In genomic region chr7:81789095-81789757, GRCm38 (mm10) we compare ENCODE assay signal across 7 mouse cellular contexts. TPM values are rescaled to one million over a fixed set of nuclear protein-coding genes. Genes with fewer than 3 reads are reported as not detected.
DNase-seq lines count a peak whose midpoint lies in the region; ATAC-seq lines count a peak whose summit lies in the region.

3110040N11Rik (minus strand) TSS chr7:81789478.

- H3K9me3 ChIP-seq in embryonic facial prominence, embryonic 11.5 days (replicated peaks; ENCODE audit: control insufficient read depth, low read length) = no peaks in the 10 kb centered on the region
- H3K9me3 ChIP-seq in limb, embryonic 10.5 days (replicated peaks) = no peaks in the 10 kb centered on the region
- no peaks in the 10 kb centered on the region for H3K9me3 ChIP-seq in midbrain, embryonic 13.5 days

- peak within 1 kb of the TSS; percentile 66 for H3K27ac ChIP-seq in embryonic facial prominence, embryonic 11.5 days (replicated peaks; ENCODE audit: low read depth, low read length)
- peak within 1 kb of the TSS; percentile 88 for H3K27ac ChIP-seq in limb, embryonic 10.5 days
- peak within 1 kb of the TSS; percentile 99 for H3K27ac ChIP-seq in midbrain, embryonic 13.5 days

- H3K4me2 ChIP-seq in embryonic facial prominence, embryonic 11.5 days (ENCODE audit: low read depth, low read length) = peak within 1 kb of the TSS; percentile 41
- H3K4me2 ChIP-seq in midbrain, embryonic 13.5 days (replicated peaks) = peak within 1 kb of the TSS; percentile 78

- H3K36me3 ChIP-seq in embryonic facial prominence, embryonic 11.5 days (replicated peaks; ENCODE audit: control insufficient read depth, insufficient read depth, low read depth, low read length) = no peaks in the 10 kb centered on the region
- peaks cover 44% of the 10 kb centered on the region for H3K36me3 ChIP-seq in limb, embryonic 10.5 days
- H3K36me3 ChIP-seq in midbrain, embryonic 13.5 days = peaks cover 28% of the 10 kb centered on the region

- peak; percentile 91 for DNase-seq in adrenal gland, postnatal 14 days
- DNase-seq in embryonic facial prominence, embryonic 11.5 days (ENCODE audit: low spot score) = peak; percentile 92
- DNase-seq in kidney, adult 11 months = peak; percentile 79
- peak; percentile 87 for DNase-seq in limb, embryonic 10.5 days (ENCODE audit: low spot score)
- peak; percentile 77 for DNase-seq in spleen, adult 12 weeks (ENCODE audit: low spot score)

- under 1% methylated on average over 38 of the region's 38 CpGs for WGBS in embryonic facial prominence, embryonic 11.5 days
- WGBS in limb, embryonic 10.5 days = under 1% methylated on average over 38 of the region's 38 CpGs
- WGBS in midbrain, embryonic 13.5 days = under 1% methylated on average over 38 of the region's 38 CpGs

- peak; percentile 96 for ATAC-seq in embryonic facial prominence, embryonic 11.5 days (replicated peaks; ENCODE audit: insufficient number of reproducible peaks, low FRiP score, low TSS enrichment, low read depth)
- ATAC-seq in granulocyte monocyte progenitor cell, adult 5-6 weeks (replicated peaks; ENCODE audit: poor library complexity, severe bottlenecking) = peak; percentile 94
- peak; percentile 96 for ATAC-seq in midbrain, embryonic 13.5 days

- H3K9ac ChIP-seq in embryonic facial prominence, embryonic 11.5 days (replicated peaks; ENCODE audit: low read length) = peak within 1 kb of the TSS; percentile 61
- peak within 1 kb of the TSS; percentile 85 for H3K9ac ChIP-seq in midbrain, embryonic 13.5 days (replicated peaks)

- no peaks in the 10 kb centered on the region for H3K4me1 ChIP-seq in embryonic facial prominence, embryonic 11.5 days (ENCODE audit: control insufficient read depth, insufficient read depth, low read length)
- peaks cover 14% of the 10 kb centered on the region for H3K4me1 ChIP-seq in limb, embryonic 10.5 days
- peaks cover 15% of the 10 kb centered on the region for H3K4me1 ChIP-seq in midbrain, embryonic 13.5 days (replicated peaks)

- peak within 1 kb of the TSS; percentile 40 for H3K4me3 ChIP-seq in embryonic facial prominence, embryonic 11.5 days (ENCODE audit: low read depth, low read length)
- H3K4me3 ChIP-seq in limb, embryonic 10.5 days = peak within 1 kb of the TSS; percentile 57
- peak within 1 kb of the TSS; percentile 58 for H3K4me3 ChIP-seq in midbrain, embryonic 13.5 days (replicated peaks)

- H3K27me3 ChIP-seq in embryonic facial prominence, embryonic 11.5 days (ENCODE audit: control insufficient read depth, insufficient read depth, low read length) = no peaks in the 10 kb centered on the region
- H3K27me3 ChIP-seq in limb, embryonic 10.5 days (ENCODE audit: low read depth, poor library complexity, severe bottlenecking) = no peaks in the 10 kb centered on the region
- H3K27me3 ChIP-seq in midbrain, embryonic 13.5 days = no peaks in the 10 kb centered on the region

RNA-seq across cellular contexts. Expression of gene 3110040N11Rik, which starts in this region (rescaled TPM):
- 31.3 and 33.0 TPM in 2 replicates for total RNA-seq in adrenal gland, postnatal 14 days (2021)
- polyA plus RNA-seq in embryonic facial prominence, embryonic 11.5 days (2014; fragmentation: Nextera tagmentation; extraction: Ambion mirVana) = 47.3 and 58.5 TPM in 2 replicates
- total RNA-seq in granulocyte monocyte progenitor cell, adult 5-6 weeks (2014; fragmentation: Nextera tagmentation) = 20.0 and 28.1 TPM in 2 replicates
- 69.5 and 80.4 TPM in 2 replicates for total RNA-seq in granulocyte monocyte progenitor cell, adult 5-6 weeks (2017)
- 50.7 and 53.3 TPM in 2 replicates for polyA plus RNA-seq in limb, embryonic 10.5 days (2016; fragmentation: Nextera tagmentation; extraction: Ambion mirVana)
- 51.3 and 55.1 TPM in 2 replicates for polyA plus RNA-seq in midbrain, embryonic 13.5 days (2015; fragmentation: Nextera tagmentation; extraction: Ambion mirVana)

Comparison
In these comparisons a context has a peak if more than half of its experiments do, and no peak if none do; other contexts are left out.
1. Peak in every context shown above with its lines: DNase-seq, ATAC-seq, H3K4me3 ChIP-seq and H3K27ac ChIP-seq.